Mouse (Mus musculus) c-Kit-positive CD71-positive TER-119-negative erythroid progenitor cells, embryonic 14.5 days (primary cell): ENCODE data around the gene Cmya5.
"Not testable (repeated sequence)": the region's sequence is repeated elsewhere in the genome, so short reads cannot be mapped to it uniquely, and the experiment has no call there.

Source experiments
- DNase-seq: peaks from one replicate; pipeline ENCODE4 v3.0.0-alpha.2; 2013; ENCODE audit warnings: low read depth

The Cmya5 gene

GRCm38 (mm10) chr13:93117241-93117640 lies 27.3 kb downstream of the Cmya5 start:
- no peak for DNase-seq

- no peak for DNase-seq
These were observed 42.0 kb downstream of the Cmya5 start for GRCm38 (mm10) chr13:93102340-93103090.

- DNase-seq, result no peak
These were observed 45.9 kb downstream of the Cmya5 start for GRCm38 (mm10) chr13:93098596-93098995.

- no peak for DNase-seq
These were observed 47.9 kb downstream of the Cmya5 start for GRCm38 (mm10) chr13:93096643-93097042.

GRCm38 (mm10) chr13:93095097-93095791 lies 49.3 kb downstream of the Cmya5 start:
- no peak for DNase-seq

- no peak for DNase-seq
These were observed 50.2 kb downstream of the Cmya5 start for GRCm38 (mm10) chr13:93094204-93094935.

- DNase-seq, result no peak
These were observed 50.8 kb downstream of the Cmya5 start for GRCm38 (mm10) chr13:93093697-93094096.

GRCm38 (mm10) chr13:93092916-93093429 lies 51.6 kb downstream of the Cmya5 start:
- DNase-seq, result no peak

GRCm38 (mm10) chr13:93091866-93092455 lies 52.6 kb downstream of the Cmya5 start:
- no peak for DNase-seq

- DNase-seq, result no peak
These were observed 53.3 kb downstream of the Cmya5 start for GRCm38 (mm10) chr13:93091176-93091575.

- no peak for DNase-seq
These were observed 55.0 kb downstream of the Cmya5 start for GRCm38 (mm10) chr13:93089481-93089880.

- DNase-seq, result no peak
These were observed 58.8 kb downstream of the Cmya5 start for GRCm38 (mm10) chr13:93085711-93086110.

- not testable (repeated sequence) for DNase-seq
These were observed 62.2 kb downstream of the Cmya5 start for GRCm38 (mm10) chr13:93082324-93082723.

GRCm38 (mm10) chr13:93080859-93081258 lies 63.7 kb downstream of the Cmya5 start:
- DNase-seq, result no peak

GRCm38 (mm10) chr13:93074147-93074641 lies 70.3 kb downstream of the Cmya5 start:
- DNase-seq, result no peak

GRCm38 (mm10) chr13:93073595-93073994 lies 70.9 kb downstream of the Cmya5 start:
- no peak for DNase-seq

GRCm38 (mm10) chr13:93072871-93073411 lies 71.6 kb downstream of the Cmya5 start:
- DNase-seq, result no peak

- DNase-seq, result no peak
These were observed 74.1 kb downstream of the Cmya5 start for GRCm38 (mm10) chr13:93070406-93070805.

GRCm38 (mm10) chr13:93069481-93069880 lies 75.0 kb downstream of the Cmya5 start:
- no peak for DNase-seq

- no peak for DNase-seq
These were observed 76.2 kb downstream of the Cmya5 start for GRCm38 (mm10) chr13:93068353-93068752.

- no peak for DNase-seq
These were observed 81.5 kb downstream of the Cmya5 start for GRCm38 (mm10) chr13:93062860-93063636.
